Mouse (Mus musculus) stomach, embryonic 16.5 days (tissue): ENCODE results near the gene Plcb1. TPM values are rescaled to one million over a fixed set of nuclear protein-coding genes. Genes with fewer than 3 reads are reported as not detected.

Experiments used
- ATAC-seq: fragments of 200-750 bp; cut with Nextera tagmentation; 2 replicates; pipeline ENCODE4 v1.8.0; 2017; ENCODE audit warnings: moderate number of reproducible peaks, moderate TSS enrichment; ENCODE audit not compliant: insufficient read depth, low FRiP score
- H3K27ac ChIP-seq: fragments of 300-500 bp; sonication (generic); 2 replicates; pipeline ENCODE4 v1.5.1; 2014; ENCODE audit warnings: low read length
- H3K27me3 ChIP-seq: fragments of 300-500 bp; sonication (generic); 2 replicates; pipeline ENCODE4 v1.6.1; 2014; ENCODE audit warnings: low read length, control low read depth, mixed read lengths; ENCODE audit not compliant: control insufficient read depth, insufficient read depth
- H3K36me3 ChIP-seq: fragments of 300-500 bp; sonication (generic); 2 replicates; pipeline ENCODE4 v1.6.1; 2014; ENCODE audit warnings: low read length; ENCODE audit not compliant: control insufficient read depth, insufficient read depth
- H3K4me1 ChIP-seq: fragments of 300-500 bp; sonication (generic); 2 replicates; pipeline ENCODE4 v1.6.1; 2014; ENCODE audit warnings: low read length, control low read depth, mixed read lengths; ENCODE audit not compliant: control insufficient read depth, insufficient read depth
- H3K4me2 ChIP-seq: fragments of 300-500 bp; sonication (generic); 2 replicates; pipeline ENCODE4 v1.6.1; 2014; ENCODE audit warnings: low read depth, low read length, mixed read lengths
- H3K4me3 ChIP-seq: fragments of 300-500 bp; sonication (generic); replicated peaks from 2 replicates; pipeline ENCODE4 v1.5.1; 2014; ENCODE audit warnings: mild to moderate bottlenecking, low read length
- H3K9ac ChIP-seq: fragments of 300-500 bp; sonication (generic); 2 replicates; pipeline ENCODE4 v1.6.1; 2014; ENCODE audit warnings: low read length
- H3K9me3 ChIP-seq: fragments of 300-500 bp; sonication (generic); replicated peaks from 2 replicates; pipeline ENCODE4 v1.6.1; 2016; ENCODE audit warnings: low read length, control low read depth; ENCODE audit not compliant: control insufficient read depth
- WGBS: fragments of 180-500 bp; shearing (Covaris S2); extraction: QIAGEN DNeasy Blood & Tissue Kit; methylation state at CpG from one replicate; pipeline ENCODE4 v1.1.7; 2014; 5-methylcytosine and 5-hydroxymethylcytosine counted together
- polyA plus RNA-seq: library from polyadenylated mRNA; unstranded; fragments of >200 nt; fragmentation: Nextera tagmentation; extraction: Ambion mirVana; gene quantifications from 2 replicates; pipeline ENCODE4 v1.2.1, GENCODE M21; 2015

Plcb1 gene
- polyA plus RNA-seq, 1 experiment from 2014 or later, result 11.9 TPM

- Histone ChIP-seq H3K4me1 (0 out of 2 replicates have a peak, but pooled peaks cover 2% of the 10 kb centered on the region), H3K27ac (no peak overlapping the region), H3K27me3 (no peaks in the 10 kb centered on the region), H3K4me3 (no peak overlapping the region), H3K4me2 (no peak overlapping the region), H3K9me3 (no peaks in the 10 kb centered on the region), H3K36me3 (no peaks in the 10 kb centered on the region), H3K9ac (no peak overlapping the region)
- ATAC-seq, result no peak
- WGBS, result 8% methylated on average over 4 of the region's 4 CpGs
Observed at GRCm38 (mm10) chr2:135035640-135036260, 249.9 kb downstream of the Plcb1 start.

GRCm38 (mm10) chr2:135048791-135049190 lies 262.9 kb downstream of the Plcb1 start:
- Histone ChIP-seq H3K27me3 (no peaks in the 10 kb centered on the region), H3K4me1 (peaks cover 3% of the 10 kb centered on the region; the same call in 1 of the 2 replicates), H3K27ac (no peak overlapping the region), H3K9me3 (no peaks in the 10 kb centered on the region), H3K9ac (no peak overlapping the region), H3K36me3 (no peaks in the 10 kb centered on the region), H3K4me2 (no peak overlapping the region), H3K4me3 (no peak overlapping the region)
- WGBS, result 64% methylated on average over 2 of the region's 2 CpGs
- no peak for ATAC-seq

GRCm38 (mm10) chr2:135049283-135049682 lies 263.4 kb downstream of the Plcb1 start:
- Histone ChIP-seq H3K9ac (no peak overlapping the region), H3K4me2 (no peak overlapping the region)
- WGBS, result 63% methylated on average over 6 of the region's 6 CpGs

GRCm38 (mm10) chr2:135051540-135052288 lies 265.8 kb downstream of the Plcb1 start:
- Histone ChIP-seq H3K4me1 (no peaks in the 10 kb centered on the region), H3K27ac (no peak overlapping the region), H3K27me3 (no peaks in the 10 kb centered on the region), H3K9me3 (no peaks in the 10 kb centered on the region), H3K4me3 (no peak overlapping the region), H3K4me2 (no peak overlapping the region), H3K9ac (no peak overlapping the region), H3K36me3 (no peaks in the 10 kb centered on the region)
- WGBS, result 73% methylated on average over 4 of the region's 4 CpGs
- no peak for ATAC-seq

More at GRCm38 (mm10) chr2:135049283-135049682, 263.4 kb downstream of the Plcb1 start:
- H3K9me3 ChIP-seq, result no peaks in the 10 kb centered on the region
- H3K4me3 ChIP-seq, result no peak overlapping the region
- H3K36me3 ChIP-seq, result no peaks in the 10 kb centered on the region
- no peaks in the 10 kb centered on the region for H3K4me1 ChIP-seq
- no peak for ATAC-seq
- no peaks in the 10 kb centered on the region for H3K27me3 ChIP-seq
- H3K27ac ChIP-seq, result no peak overlapping the region

GRCm38 (mm10) chr2:135053391-135053790 lies 267.5 kb downstream of the Plcb1 start:
- Histone ChIP-seq H3K4me2 (no peak overlapping the region), H3K4me3 (no peak overlapping the region), H3K27me3 (no peaks in the 10 kb centered on the region), H3K9me3 (no peaks in the 10 kb centered on the region), H3K36me3 (no peaks in the 10 kb centered on the region), H3K9ac (no peak overlapping the region), H3K27ac (no peak overlapping the region), H3K4me1 (no peaks in the 10 kb centered on the region)
- no peak for ATAC-seq
- 77% methylated on average over 3 of the region's 3 CpGs for WGBS

- no peaks in the 10 kb centered on the region for H3K9me3 ChIP-seq
- no peak for ATAC-seq
- H3K36me3 ChIP-seq, result no peaks in the 10 kb centered on the region
- H3K4me2 ChIP-seq, result no peak overlapping the region
- no peaks in the 10 kb centered on the region for H3K27me3 ChIP-seq
- no peak overlapping the region for H3K27ac ChIP-seq
- H3K9ac ChIP-seq, result no peak overlapping the region
- H3K4me1 ChIP-seq, result no peaks in the 10 kb centered on the region
- H3K4me3 ChIP-seq, result no peak overlapping the region
Observed at GRCm38 (mm10) chr2:135067419-135067818, 281.6 kb downstream of the Plcb1 start.

- H3K9ac ChIP-seq, result no peak overlapping the region
- 90% methylated on average over 4 of the region's 4 CpGs for WGBS
Observed at GRCm38 (mm10) chr2:135071349-135071748, 285.5 kb downstream of the Plcb1 start.

GRCm38 (mm10) chr2:135072503-135072902 lies 286.6 kb downstream of the Plcb1 start:
- no peak overlapping the region for H3K27ac ChIP-seq
- no peaks in the 10 kb centered on the region for H3K4me1 ChIP-seq
- no peaks in the 10 kb centered on the region for H3K9me3 ChIP-seq
- 74% methylated on average over 5 of the region's 5 CpGs for WGBS
- no peaks in the 10 kb centered on the region for H3K27me3 ChIP-seq
- H3K36me3 ChIP-seq, result no peaks in the 10 kb centered on the region
- no peak overlapping the region for H3K4me2 ChIP-seq
- no peak for ATAC-seq
- H3K9ac ChIP-seq, result no peak overlapping the region
- H3K4me3 ChIP-seq, result no peak overlapping the region

More at GRCm38 (mm10) chr2:135071349-135071748, 285.5 kb downstream of the Plcb1 start:
- no peaks in the 10 kb centered on the region for H3K9me3 ChIP-seq
- no peak for ATAC-seq
- H3K4me1 ChIP-seq, result no peaks in the 10 kb centered on the region
- no peak overlapping the region for H3K4me2 ChIP-seq
- no peak overlapping the region for H3K4me3 ChIP-seq
- no peak overlapping the region for H3K27ac ChIP-seq
- no peaks in the 10 kb centered on the region for H3K36me3 ChIP-seq
- H3K27me3 ChIP-seq, result no peaks in the 10 kb centered on the region

- no peaks in the 10 kb centered on the region for H3K27me3 ChIP-seq
- no peak overlapping the region for H3K9ac ChIP-seq
- H3K9me3 ChIP-seq, result no peaks in the 10 kb centered on the region
- H3K4me3 ChIP-seq, result no peak overlapping the region
- no peaks in the 10 kb centered on the region for H3K36me3 ChIP-seq
- no peaks in the 10 kb centered on the region for H3K4me1 ChIP-seq
- no peak overlapping the region for H3K27ac ChIP-seq
- 71% methylated on average over 5 of the region's 5 CpGs for WGBS
- no peak overlapping the region for H3K4me2 ChIP-seq
- ATAC-seq, result no peak
Observed at GRCm38 (mm10) chr2:135073014-135073413, 287.1 kb downstream of the Plcb1 start.
